Mouse (Mus musculus) myocyte (in vitro differentiated cells): ENCODE data around the gene Mgat4a. TPM values are rescaled to one million over a fixed set of nuclear protein-coding genes. Genes with fewer than 3 reads are reported as not detected.

Experiments
- H3K27me3 ChIP-seq: one replicate; pipeline ENCODE4 v1.6.1; 2011; ENCODE audit not compliant: control insufficient read depth, insufficient read depth, insufficient read length
- H3K36me3 ChIP-seq: one replicate; pipeline ENCODE4 v1.6.1; 2011; ENCODE audit not compliant: control insufficient read depth, insufficient read depth
- H3K4me2 ChIP-seq: one replicate; pipeline ENCODE4 v1.6.1; 2011; ENCODE audit warnings: low read depth, control low read depth
- H3K4me3 ChIP-seq: one replicate; pipeline ENCODE4 v1.5.1; 2011; ENCODE audit warnings: mild to moderate bottlenecking, control low read depth, moderate library complexity
- H3K79me2 ChIP-seq: one replicate; pipeline ENCODE4 v1.6.1; 2011; ENCODE audit not compliant: control insufficient read depth, insufficient read depth
- H3ac ChIP-seq: one replicate; pipeline ENCODE4 v1.6.1; 2011; ENCODE audit not compliant: control insufficient read depth, insufficient read length
- MYOG ChIP-seq, 3 experiments: IDR thresholded peaks; one replicate each; pipeline ENCODE4 v1.6.1; 2011; ENCODE audit warnings: control low read depth in 2 of 3, low read depth in 2 of 3, mild to moderate bottlenecking in 2 of 3; ENCODE audit not compliant: insufficient read length in 2 of 3, control insufficient read depth in 1 of 3, insufficient read depth in 1 of 3
- polyA plus RNA-seq: library from polyadenylated mRNA; unstranded; fragments of >200 nt; fragmentation: generic; extraction: Trizol; gene quantifications from one replicate; pipeline ENCODE4 v1.2.1, GENCODE M21; 2012; ENCODE audit warnings: missing spikeins

The Mgat4a gene
- polyA plus RNA-seq, 1 experiment = 0.01 TPM

GRCm38 (mm10) chr1:37393174-37393573, 147.6 kb downstream of the Mgat4a start:
- no peaks in the 10 kb centered on the region for H3K27me3 ChIP-seq
- no peaks in the 10 kb centered on the region for H3K79me2 ChIP-seq
- H3K36me3 ChIP-seq = no peaks in the 10 kb centered on the region
- no peak overlapping the region for H3ac ChIP-seq
- H3K4me3 ChIP-seq = no peak overlapping the region
- H3K4me2 ChIP-seq = no peak overlapping the region
- TF ChIP-seq MYOG (IDR thresholded peaks at IDR 0.05; ENCODE audit: control insufficient read depth in 1 of 3, insufficient read depth in 1 of 3, insufficient read length in 2 of 3, low read depth in 2 of 3) = no peak

Other genes starting within 250 kb of the Mgat4a start
- gene Inpp4a, start 241.2 kb downstream of the Mgat4a start, polyA plus RNA-seq = 4.9 TPM
- 41.3 TPM for gene Coa5, start 110.9 kb downstream of the Mgat4a start, polyA plus RNA-seq
- gene Unc50, start 110.9 kb downstream of the Mgat4a start, polyA plus RNA-seq = 33.1 TPM
- not detected for gene 2010300C02Rik, start 179.1 kb upstream of the Mgat4a start, polyA plus RNA-seq